Mouse (Mus musculus): ENCODE results near the gene Dscaml1.

The Dscaml1 gene

GRCm38 (mm10) chr9:45517993-45518705 lies 91.7 kb downstream of the Dscaml1 start:
- DNase-seq = no peak

- no peak for DNase-seq
These were observed 93.4 kb downstream of the Dscaml1 start for GRCm38 (mm10) chr9:45519841-45520240.

DNA sequence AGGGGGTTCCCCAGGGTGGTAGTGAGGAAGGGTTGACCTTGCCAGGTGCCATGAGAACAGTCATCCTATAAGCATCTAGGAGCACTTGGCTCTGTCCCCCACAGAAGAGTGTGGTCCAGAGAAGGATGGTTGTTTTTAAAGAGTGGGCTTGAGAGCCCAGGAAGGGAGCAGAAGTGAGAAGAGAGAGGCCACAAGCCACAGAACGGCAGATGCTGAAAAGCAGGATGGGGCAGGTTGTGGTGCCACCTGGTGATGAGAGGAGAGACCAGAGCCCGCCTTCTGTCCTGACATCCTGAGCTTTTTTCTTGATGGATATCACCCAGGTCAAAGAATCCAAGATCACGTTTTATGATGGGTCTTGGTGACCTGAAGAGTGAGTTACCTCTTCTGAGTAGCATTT lies 96.4 kb downstream of the Dscaml1 start:
- DNase-seq = no peak

GRCm38 (mm10) chr9:45524505-45524904 lies 98.1 kb downstream of the Dscaml1 start:
- no peak for DNase-seq

GRCm38 (mm10) chr9:45533253-45533652 lies 106.8 kb downstream of the Dscaml1 start:
- DNase-seq = no peak

- no peak for DNase-seq
These were observed 108.1 kb downstream of the Dscaml1 start for GRCm38 (mm10) chr9:45534472-45534988.

DNA sequence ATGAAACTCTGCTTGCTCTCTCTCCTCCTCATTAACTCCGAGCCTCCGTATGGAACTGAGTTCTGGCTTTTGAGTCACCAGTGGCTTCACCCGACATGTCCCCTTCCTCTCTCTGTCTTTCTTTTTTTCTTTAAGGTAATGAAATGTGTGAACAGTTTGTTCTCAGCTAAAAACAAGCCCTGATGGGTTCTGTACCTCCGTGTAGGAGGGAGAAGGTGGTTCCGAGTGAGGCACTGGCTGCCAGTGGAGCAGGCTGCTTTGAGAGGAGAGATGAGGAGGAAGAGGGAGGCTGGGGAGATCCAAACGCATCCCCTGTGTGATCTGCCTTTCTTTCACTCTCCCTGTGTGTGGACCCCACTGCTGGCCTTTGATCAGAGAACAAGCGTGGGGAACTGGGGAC lies 111.2 kb downstream of the Dscaml1 start:
- DNase-seq = no peak

GRCm38 (mm10) chr9:45539265-45540044 lies 113.0 kb downstream of the Dscaml1 start:
- DNase-seq = no peak

DNA sequence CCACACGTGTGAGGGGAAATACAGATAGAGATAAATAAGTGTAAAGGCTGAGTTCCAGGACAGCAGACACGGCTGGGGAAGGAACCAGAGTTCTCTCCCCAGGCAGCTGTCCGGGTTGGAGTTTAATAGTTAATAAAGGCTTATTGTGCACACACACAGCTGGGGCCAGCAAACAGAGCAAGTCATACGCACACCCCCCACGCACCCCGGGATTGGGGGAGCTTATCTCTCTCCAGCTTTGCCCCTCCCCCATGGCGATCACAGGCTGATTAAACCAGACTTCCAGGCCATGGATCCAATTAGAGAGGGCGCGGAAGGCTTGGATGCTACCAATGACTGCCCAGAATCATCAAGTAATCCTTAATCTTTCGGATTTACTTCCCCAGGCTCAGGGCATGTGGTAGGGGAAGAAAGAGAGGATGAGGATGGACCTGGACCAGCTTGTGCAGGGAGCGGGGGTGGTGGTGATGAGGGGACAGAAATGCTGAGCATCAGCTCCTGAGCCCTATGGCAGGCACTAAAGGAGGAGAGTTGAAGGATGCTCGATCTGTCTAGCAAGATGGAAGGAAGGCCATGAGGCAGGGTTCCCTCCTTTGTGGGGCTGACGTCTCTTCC lies 119.7 kb downstream of the Dscaml1 start:
- DNase-seq = no peak

GRCm38 (mm10) chr9:45546902-45547578 lies 120.6 kb downstream of the Dscaml1 start:
- no peak for DNase-seq

GRCm38 (mm10) chr9:45549796-45550195 lies 123.4 kb downstream of the Dscaml1 start:
- DNase-seq = no peak

DNA sequence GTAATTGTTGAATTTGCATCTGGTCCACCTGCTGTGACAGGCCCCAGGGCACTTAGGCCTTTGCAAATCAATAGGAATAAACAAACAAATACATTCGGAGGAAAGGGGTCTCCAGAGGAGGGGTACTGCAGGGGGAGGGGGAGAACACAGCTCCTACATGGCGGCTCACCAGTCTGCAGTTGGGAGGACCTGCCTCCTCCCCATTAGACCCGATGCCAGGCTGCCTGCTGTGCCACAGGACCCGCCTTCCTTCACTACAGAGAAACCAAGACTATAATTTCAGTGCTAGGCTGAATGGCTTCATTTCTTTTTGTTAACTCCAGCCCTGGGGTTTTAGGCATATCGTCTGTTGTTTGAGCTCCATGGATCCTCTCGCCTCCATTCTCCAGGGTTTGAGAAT lies 123.8 kb downstream of the Dscaml1 start:
- no peak for DNase-seq

- no peak for DNase-seq
These were observed 124.2 kb downstream of the Dscaml1 start for GRCm38 (mm10) chr9:45550662-45551061.

DNA sequence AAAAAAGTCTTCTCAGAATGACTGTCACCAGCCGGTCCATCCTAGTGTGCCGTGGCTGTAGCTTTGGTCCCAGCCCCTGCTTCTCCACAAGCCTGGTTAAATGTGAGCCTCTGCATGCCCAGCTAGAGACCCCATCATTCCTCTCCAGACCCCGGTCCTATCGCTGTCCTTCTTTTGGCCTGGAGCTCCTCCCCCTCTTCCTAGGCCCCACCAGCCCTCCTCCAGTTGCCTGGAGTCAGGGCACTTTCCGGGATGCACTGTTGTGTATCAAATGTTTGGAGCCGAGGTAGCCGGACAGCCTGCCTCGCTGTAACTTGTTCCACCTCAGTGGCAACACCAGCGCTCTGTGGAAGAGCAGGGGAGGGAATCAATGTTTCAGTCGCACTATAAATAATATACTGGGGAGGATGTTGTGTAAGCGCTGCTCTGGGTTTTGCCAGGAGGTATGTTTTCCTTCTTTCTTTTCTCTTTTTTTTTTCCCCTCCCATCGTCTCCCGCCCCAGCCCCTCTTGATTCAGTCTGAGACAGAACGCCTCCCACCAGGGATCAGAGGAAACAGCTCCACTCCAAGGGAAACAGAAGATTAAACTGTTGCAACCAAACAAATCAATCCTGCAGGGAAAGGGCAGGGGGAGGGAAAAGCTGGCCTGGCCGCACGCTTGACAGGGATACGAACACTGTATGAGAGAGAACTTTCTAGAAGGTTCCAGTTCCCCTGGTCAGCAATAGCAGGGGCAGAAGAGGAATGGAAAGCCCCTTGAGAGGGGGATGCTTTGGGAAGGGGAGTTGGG lies 128.8 kb downstream of the Dscaml1 start:
- no peak for DNase-seq

- DNase-seq = no peak
These were observed 130.5 kb downstream of the Dscaml1 start for GRCm38 (mm10) chr9:45556882-45557281.

GRCm38 (mm10) chr9:45560987-45561386 lies 134.6 kb downstream of the Dscaml1 start:
- DNase-seq = no peak

DNA sequence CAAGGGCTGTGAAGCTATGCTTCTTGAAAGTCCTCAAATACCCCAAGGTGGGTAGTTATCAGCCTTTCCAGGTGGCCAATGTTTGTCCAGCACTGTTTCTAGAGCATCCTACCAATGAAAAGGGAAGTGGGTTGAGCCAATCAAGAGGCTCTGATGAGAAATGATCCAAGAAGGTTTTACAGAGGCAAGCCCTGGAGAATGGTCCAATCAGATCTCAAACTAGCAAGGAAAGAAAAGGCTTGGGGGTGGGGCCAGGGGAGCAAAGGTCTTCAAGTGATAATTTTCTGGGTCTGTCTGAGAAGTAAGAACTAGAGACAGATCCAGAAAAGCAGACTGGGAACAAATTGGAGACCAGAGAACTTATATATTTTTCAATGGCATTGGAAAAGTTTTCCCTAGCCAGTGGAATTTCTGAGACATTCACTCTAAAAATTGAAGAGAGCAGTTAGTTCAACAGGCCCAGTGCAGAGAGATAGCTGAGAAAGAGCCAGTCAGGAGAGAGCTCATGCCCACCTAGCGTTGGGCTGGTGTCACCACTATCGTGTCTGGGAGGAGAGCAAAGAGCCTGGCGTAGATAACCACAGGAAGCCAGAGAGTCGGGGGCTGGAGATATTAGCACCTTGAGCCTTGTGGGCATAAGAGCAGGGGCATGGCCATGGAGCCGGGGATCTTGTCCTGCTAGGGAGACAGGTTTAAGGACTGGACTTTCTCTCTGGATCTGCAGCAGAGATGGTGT lies 140.6 kb downstream of the Dscaml1 start:
- no peak for DNase-seq

- no peak for DNase-seq
These were observed 143.3 kb downstream of the Dscaml1 start for GRCm38 (mm10) chr9:45569680-45570079.

GRCm38 (mm10) chr9:45570346-45570745 lies 143.9 kb downstream of the Dscaml1 start:
- DNase-seq = no peak

DNA sequence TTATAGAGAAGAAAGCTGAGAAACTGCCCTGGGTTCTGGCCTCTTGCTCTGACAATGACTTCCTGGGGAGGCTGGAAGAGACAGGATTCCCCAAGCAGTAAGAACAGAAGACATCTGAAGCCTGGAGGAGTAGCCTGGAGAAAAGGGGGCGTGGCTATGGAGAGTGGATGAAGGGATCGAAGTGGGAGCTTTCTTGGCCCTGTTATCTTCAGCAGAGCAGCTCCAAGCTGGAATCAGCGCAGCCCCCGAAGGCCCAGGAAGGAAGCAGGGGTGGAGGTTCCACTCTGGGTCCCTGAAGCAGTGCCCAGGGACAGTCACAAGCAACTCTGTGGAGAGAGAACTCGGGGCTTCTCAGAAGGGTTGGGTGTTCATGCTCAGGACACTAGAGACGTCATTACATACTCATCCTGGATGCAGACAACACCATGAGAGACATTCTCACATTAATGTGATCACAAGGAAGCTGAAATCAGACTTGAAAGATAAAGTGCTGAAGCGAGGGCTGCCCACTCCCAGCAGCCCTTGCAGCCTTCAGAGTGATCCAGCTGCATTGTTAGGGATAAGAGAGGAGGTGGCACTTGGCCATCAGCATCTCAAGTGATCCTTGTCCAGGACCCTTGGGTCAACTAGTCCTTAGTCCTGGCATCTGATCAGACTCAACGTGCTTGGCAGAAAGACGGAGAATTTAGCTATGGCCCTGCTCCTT lies 146.5 kb downstream of the Dscaml1 start:
- peak in 1 of 2 experiments; percentile 1 for DNase-seq

GRCm38 (mm10) chr9:45573493-45573815 lies 147.0 kb downstream of the Dscaml1 start:
- DNase-seq = no peak
